Mouse (Mus musculus): ENCODE results near the gene Aftph.

GRCm38 (mm10) chr11:20789015-20789414 lies 47.6 kb upstream of the Aftph start:
- TF ChIP-seq CTCF (IDR thresholded peaks at IDR 0.05; ENCODE audit: low read depth, low read length) (no peak), POLR2A (IDR thresholded peaks at IDR 0.05; ENCODE audit: borderline replicate concordance, low read depth, low read length) (no peak)
